Mouse (Mus musculus): ENCODE results near the gene Gm11444. TPM values are rescaled to one million over a fixed set of nuclear protein-coding genes. Genes with fewer than 3 reads are reported as not detected.

Gm11444 gene
- total RNA-seq, 2 experiments from 2014 or later = not detected

- no peak for DNase-seq (ENCODE audit: low spot score)
Measured at GRCm38 (mm10) chr11:85818401-85818800, 31.7 kb downstream of the Gm11444 start.

GRCm38 (mm10) chr11:85816471-85816870 is 33.7 kb downstream of the Gm11444 start:
- DNase-seq (ENCODE audit: low spot score) = no peak

- no peak for DNase-seq (ENCODE audit: low spot score)
Measured at GRCm38 (mm10) chr11:85814678-85815077, 35.5 kb downstream of the Gm11444 start.

GRCm38 (mm10) chr11:85812201-85812966 is 37.7 kb downstream of the Gm11444 start:
- DNase-seq (ENCODE audit: low spot score) = no peak

DNA sequence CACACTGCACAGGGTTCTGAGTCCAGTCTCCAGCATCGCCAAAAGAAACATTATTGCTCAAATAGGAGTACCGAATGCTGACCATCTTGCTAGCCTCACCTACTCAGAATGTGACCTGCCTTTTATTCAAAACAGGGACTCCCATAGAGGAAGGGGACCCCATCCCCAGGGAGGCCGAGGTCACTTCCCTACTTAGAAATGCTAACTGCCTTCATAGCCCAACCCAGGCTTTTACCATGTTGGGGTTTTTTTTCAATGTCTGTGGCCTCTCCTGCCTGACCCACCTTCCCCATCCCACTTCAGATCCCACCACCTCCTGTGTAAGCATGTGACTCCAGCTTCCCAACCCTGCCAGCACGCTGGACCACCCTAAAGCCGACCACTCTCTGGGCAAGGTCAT is 38.5 kb downstream of the Gm11444 start:
- no peak for DNase-seq (ENCODE audit: low spot score)

- DNase-seq (ENCODE audit: low spot score) = no peak
Measured at GRCm38 (mm10) chr11:85811229-85811628, 38.9 kb downstream of the Gm11444 start.

DNA sequence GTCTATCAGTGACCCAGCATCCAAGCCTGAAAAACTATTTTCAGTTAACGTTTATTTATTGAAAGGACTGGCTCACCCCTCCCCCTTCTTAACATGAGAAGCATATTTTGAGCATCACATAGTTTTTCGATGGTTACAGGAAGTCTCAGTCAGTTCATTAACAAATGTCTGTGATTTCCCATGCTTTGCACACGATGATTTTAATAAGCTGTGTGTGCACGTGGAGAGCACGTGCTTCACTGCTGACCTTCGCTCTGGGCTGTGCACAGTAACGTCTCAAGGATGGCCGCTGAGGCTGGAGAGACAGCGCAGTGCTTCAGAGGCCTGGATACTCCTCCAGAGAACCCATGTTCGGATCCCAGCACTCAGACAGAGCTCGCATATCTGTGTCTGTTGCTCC is 42.8 kb downstream of the Gm11444 start:
- no peak for DNase-seq (ENCODE audit: low spot score)

DNA sequence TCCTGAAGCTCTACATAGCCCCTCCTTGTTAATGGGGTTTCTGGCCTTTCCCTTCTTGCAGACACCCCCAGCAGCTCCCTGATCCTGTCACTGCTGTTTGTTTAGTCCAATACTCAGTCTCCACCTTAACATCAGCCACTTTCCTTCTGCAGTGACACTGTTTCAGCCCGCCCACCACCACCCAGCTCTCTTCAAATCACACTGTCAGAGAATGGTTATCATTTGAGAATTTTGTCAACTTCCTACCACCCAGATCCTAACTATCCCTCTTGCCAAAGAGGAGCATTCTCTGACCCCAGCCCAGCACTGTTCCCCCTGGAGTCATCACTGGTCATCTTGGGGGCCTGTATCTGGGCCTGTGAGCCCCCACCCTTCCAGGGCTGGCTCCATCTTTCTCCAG is 44.4 kb downstream of the Gm11444 start:
- DNase-seq (ENCODE audit: low spot score) = no peak

DNA sequence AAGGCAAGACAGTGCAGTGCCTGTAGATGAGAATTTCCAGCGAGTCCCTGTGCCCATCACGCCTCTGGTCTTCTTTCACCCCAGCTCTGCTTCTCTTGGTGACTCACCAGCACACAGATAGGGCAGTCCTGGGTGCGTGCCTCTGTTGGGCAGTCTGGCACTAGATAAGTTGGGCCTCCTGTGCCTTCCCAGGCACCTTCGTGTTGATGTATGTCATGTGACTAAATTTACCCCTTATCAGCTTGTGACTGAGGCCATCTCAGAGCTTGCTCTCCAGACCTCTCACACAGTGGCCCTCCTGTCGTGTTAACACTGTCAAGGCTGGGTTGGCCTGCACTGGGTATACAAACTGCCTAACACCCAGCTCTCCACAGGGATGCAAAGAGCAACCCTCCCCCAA is 46.1 kb downstream of the Gm11444 start:
- no peak for DNase-seq (ENCODE audit: low spot score)

DNA sequence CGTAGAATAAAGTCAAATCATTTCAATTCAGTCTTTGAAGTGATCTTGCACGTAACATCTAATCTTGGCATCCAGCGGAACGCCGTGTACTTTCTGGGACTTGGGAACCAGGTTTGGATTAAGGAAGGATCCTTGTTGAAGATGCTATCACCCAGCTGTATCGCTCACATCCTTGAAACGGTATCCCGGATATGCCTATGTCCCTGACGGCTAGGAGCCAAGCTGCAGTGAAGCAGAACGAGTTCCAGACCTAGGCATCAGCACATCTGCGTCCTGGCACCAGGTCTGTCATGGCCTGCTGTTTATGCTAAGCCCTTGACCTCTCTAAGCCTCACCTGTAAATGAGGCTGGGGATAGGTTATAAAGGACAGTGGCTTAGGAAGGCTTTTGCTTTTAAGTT is 49.8 kb downstream of the Gm11444 start:
- no peak for DNase-seq (ENCODE audit: low spot score)

DNA sequence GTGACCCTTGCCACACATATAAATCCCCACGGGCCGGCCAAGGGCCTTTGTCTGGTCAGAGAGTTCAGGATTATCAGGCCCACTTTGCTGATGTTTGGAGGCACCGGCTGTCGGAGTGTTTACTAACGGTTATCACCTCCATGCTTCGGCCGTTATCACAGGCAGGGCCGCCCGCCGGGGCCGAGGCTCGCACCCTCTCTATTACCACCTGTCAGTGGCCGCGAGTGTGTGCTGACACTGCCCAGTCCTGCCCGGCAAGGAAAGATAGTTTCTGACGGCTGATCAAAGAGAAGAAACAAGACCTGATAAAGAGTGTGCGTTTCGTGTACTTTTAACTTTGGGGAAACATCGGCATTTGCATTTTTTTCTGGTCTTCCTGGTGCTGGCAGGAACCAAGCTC is 50.3 kb downstream of the Gm11444 start:
- no peak for DNase-seq (ENCODE audit: low spot score)

GRCm38 (mm10) chr11:85799456-85799855 is 50.7 kb downstream of the Gm11444 start:
- DNase-seq (ENCODE audit: low spot score) = no peak

Other genes starting within 250 kb of the Gm11444 start
- gene Tbx2, start 17.8 kb downstream of the Gm11444 start, total RNA-seq (2021) = 1 to 10 TPM; 1.3 to 1.7 TPM
- gene Tbx4, start 36.1 kb upstream of the Gm11444 start, total RNA-seq (2021) = 1 to 10 TPM; 1.3 to 1.4 TPM